Mouse (Mus musculus) stomach, embryonic 14.5 days (tissue): ENCODE results near the gene Stfa3. TPM values are rescaled to one million over a fixed set of nuclear protein-coding genes. Genes with fewer than 3 reads are reported as not detected.

ENCODE experiments used
- ATAC-seq: fragments of 200-750 bp; cut with Nextera tagmentation; 2 replicates; pipeline ENCODE4 v1.8.0; 2017; ENCODE audit warnings: low read depth, moderate TSS enrichment; ENCODE audit not compliant: insufficient number of reproducible peaks, insufficient read depth, low FRiP score
- H3K27ac ChIP-seq: fragments of 300-500 bp; sonication (generic); 2 replicates; pipeline ENCODE4 v1.5.1; 2014; ENCODE audit warnings: mild to moderate bottlenecking, low read length, moderate library complexity, mixed read lengths
- H3K27me3 ChIP-seq: fragments of 300-500 bp; sonication (generic); 2 replicates; pipeline ENCODE4 v1.6.1; 2014; ENCODE audit warnings: low read length, control low read depth, mixed read lengths; ENCODE audit not compliant: control insufficient read depth, insufficient read depth
- H3K36me3 ChIP-seq: fragments of 300-500 bp; sonication (generic); 2 replicates; pipeline ENCODE4 v1.6.1; 2014; ENCODE audit warnings: mild to moderate bottlenecking, control low read depth, low read length, moderate library complexity, mixed read lengths; ENCODE audit not compliant: control insufficient read depth, insufficient read depth
- H3K4me1 ChIP-seq: fragments of 300-500 bp; sonication (generic); 2 replicates; pipeline ENCODE4 v1.6.1; 2014; ENCODE audit warnings: low read length, control low read depth, mixed read lengths; ENCODE audit not compliant: control insufficient read depth, insufficient read depth
- H3K4me2 ChIP-seq: fragments of 300-500 bp; sonication (generic); replicated peaks from 2 replicates; pipeline ENCODE4 v1.6.1; 2014; ENCODE audit warnings: low read depth, low read length, control low read depth
- H3K4me3 ChIP-seq: fragments of 300-500 bp; sonication (generic); 2 replicates; pipeline ENCODE4 v1.5.1; 2014; ENCODE audit warnings: low read depth, low read length, control low read depth
- H3K9ac ChIP-seq: fragments of 300-500 bp; sonication (generic); replicated peaks from 2 replicates; pipeline ENCODE4 v1.6.1; 2014; ENCODE audit warnings: low read depth, mild to moderate bottlenecking, control low read depth, low read length, moderate library complexity, mixed read lengths
- H3K9me3 ChIP-seq: fragments of 300-500 bp; sonication (generic); 2 replicates; pipeline ENCODE4 v1.6.1; 2016; ENCODE audit warnings: low read depth, low read length, control low read depth; ENCODE audit not compliant: control insufficient read depth
- WGBS: fragments of 180-500 bp; shearing (Covaris S2); extraction: QIAGEN DNeasy Blood & Tissue Kit; methylation state at CpG from one replicate; pipeline ENCODE4 v1.1.7; 2014; 5-methylcytosine and 5-hydroxymethylcytosine counted together
- polyA plus RNA-seq: library from polyadenylated mRNA; unstranded; fragments of >200 nt; fragmentation: Nextera tagmentation; extraction: Ambion mirVana; gene quantifications from 2 replicates; pipeline ENCODE4 v1.2.1, GENCODE M21; 2014

Stfa3 gene
- polyA plus RNA-seq = 3.5 and 3.6 TPM in 2 replicates

DNA sequence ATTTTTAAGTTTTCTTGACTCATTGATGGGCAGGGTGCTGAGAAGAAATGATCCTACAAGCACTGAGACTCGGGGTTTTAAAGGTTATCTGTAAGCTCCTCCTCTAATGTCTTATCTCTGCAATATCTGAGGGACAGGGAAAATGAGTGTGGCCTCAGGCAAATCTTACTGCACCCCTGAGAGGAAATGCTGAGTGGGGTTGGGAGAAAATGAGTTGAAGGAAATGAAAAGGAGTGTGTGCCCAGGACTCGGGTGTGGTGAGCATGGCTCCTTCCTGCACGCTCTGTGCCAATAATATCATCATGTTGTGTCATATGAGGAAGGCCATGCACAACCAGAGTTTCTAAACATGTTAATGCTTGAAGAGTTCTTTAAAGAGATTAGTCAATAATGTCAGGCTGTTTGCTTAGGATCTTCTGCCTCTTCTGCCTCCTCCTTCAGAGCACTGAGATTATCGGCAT lies at the start of gene Stfa3:
Stfa3 (minus strand) TSS at position 51 of the 461 bp plus-strand sequence.
- H3K9ac ChIP-seq = no peak within 1 kb of the TSS
- no peak within 1 kb of the TSS for H3K4me3 ChIP-seq
- ATAC-seq = no peak
- no peaks in the 10 kb centered on the region for H3K9me3 ChIP-seq
- WGBS = 71% methylated on average over 4 of the region's 4 CpGs
- no peaks in the 10 kb centered on the region for H3K4me1 ChIP-seq
- H3K36me3 ChIP-seq = no peaks in the 10 kb centered on the region
- no peaks in the 10 kb centered on the region for H3K27me3 ChIP-seq
- H3K4me2 ChIP-seq = no peak within 1 kb of the TSS
- H3K27ac ChIP-seq = no peak within 1 kb of the TSS

DNA sequence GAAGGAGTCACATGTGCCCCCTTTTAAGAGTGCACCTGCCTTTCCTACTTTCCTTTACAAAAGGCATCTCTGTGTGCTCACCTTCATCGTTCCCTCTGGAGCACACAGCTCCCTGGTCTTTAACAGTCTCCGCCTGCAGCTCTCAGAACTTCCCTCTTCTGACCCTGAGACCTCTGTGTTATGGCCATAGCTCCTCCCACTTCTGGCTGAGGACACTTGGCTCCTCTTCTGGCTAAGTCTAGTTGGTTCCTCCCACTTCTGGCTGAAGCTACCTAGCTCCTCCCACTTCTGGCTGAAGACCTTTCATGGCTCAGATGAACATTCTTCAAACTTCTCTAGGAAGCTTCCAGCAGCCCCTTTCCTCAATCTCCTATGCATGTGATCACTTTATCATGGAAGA lies 47.1 kb upstream of the Stfa3 start:
- no peak overlapping the region for H3K27ac ChIP-seq
- no peaks in the 10 kb centered on the region for H3K9me3 ChIP-seq
- H3K9ac ChIP-seq = no peak overlapping the region
- no peaks in the 10 kb centered on the region for H3K36me3 ChIP-seq
- H3K4me3 ChIP-seq = no peak overlapping the region
- 72% methylated on average over 2 of the region's 2 CpGs for whole genome bisulfite sequencing
- H3K27me3 ChIP-seq = no peaks in the 10 kb centered on the region
- ATAC-seq = no peak
- H3K4me2 ChIP-seq = no peak overlapping the region
- H3K4me1 ChIP-seq = no peaks in the 10 kb centered on the region

DNA sequence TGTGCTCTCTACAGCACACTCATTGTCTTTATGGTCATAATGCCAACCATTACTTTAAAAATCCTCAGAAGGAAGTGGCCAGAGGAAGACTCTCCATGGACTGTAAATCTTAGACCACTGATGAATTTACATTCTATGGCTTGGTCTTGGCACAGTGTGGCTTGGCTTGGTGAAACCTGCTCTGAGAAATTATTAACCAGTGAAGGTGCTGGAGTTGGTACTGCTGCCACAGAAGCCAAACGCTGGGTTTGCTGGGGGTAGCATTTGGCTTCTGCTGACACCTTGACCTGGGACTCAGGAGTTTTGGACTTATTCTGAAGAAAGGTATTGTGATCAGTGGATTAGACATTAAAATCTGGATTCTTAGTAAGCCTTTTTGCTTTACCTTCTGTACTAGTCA lies 37.2 kb upstream of the Stfa3 start:
- Histone ChIP-seq H3K4me3 (no peak overlapping the region), H3K4me2 (no peak overlapping the region), H3K4me1 (no peaks in the 10 kb centered on the region), H3K36me3 (no peaks in the 10 kb centered on the region), H3K9ac (no peak overlapping the region), H3K27me3 (no peaks in the 10 kb centered on the region), H3K27ac (no peak overlapping the region), H3K9me3 (no peaks in the 10 kb centered on the region)
- WGBS = 70% methylated on average over 1 of the region's 1 CpGs
- no peak for ATAC-seq

DNA sequence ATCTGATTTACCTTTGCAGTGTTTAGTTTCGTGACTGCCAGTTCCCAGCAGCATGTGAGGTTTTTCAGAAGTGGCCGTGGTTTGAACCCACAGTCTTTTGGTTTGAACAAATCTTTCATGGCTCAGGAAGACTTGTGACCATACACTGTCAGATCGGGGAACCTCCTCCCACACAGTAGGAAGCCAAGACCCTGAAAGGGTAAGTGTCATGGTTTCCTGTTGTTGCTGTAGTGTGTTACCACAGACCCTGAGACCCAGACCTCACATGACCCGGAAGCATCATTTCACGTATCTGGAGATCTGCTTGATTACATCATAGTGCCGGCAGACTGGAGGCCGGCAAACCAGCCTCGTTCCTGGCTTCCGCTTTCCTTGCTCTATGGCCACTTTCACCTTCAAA lies 21.7 kb upstream of the Stfa3 start:
- no peaks in the 10 kb centered on the region for H3K9me3 ChIP-seq

DNA sequence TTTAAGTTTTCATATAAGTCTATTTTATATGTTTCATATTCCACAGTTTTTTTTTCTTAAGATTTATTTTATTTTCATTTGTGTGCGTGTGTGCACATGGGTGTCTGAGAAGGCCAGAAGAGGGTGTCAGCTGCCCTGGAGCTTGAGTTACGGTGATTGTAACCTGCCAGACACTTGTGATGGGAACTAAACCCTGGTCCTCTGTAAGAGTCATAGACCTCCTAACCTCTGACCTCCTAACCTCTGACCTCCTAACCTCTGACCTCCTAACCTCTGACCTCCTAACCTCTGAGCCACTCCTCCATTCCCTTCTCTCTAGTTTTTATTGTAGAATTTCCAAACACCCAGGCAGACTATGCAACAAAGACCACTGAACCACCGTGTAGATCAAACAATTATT lies 20.3 kb upstream of the Stfa3 start:
- Histone ChIP-seq H3K27me3 (no peaks in the 10 kb centered on the region), H3K27ac (no peak overlapping the region), H3K9me3 (no peaks in the 10 kb centered on the region), H3K4me2 (no peak overlapping the region), H3K36me3 (no peaks in the 10 kb centered on the region), H3K9ac (no peak overlapping the region), H3K4me3 (no peak overlapping the region), H3K4me1 (no peaks in the 10 kb centered on the region)
- 87% methylated on average over 3 of the region's 3 CpGs for WGBS
- no peak for ATAC-seq

More for the DNA sequence above, 21.7 kb upstream of the Stfa3 start:
- Histone ChIP-seq H3K4me1 (no peaks in the 10 kb centered on the region), H3K27me3 (no peaks in the 10 kb centered on the region), H3K36me3 (no peaks in the 10 kb centered on the region), H3K4me2 (no peak overlapping the region), H3K4me3 (no peak overlapping the region), H3K27ac (no peak overlapping the region), H3K9ac (no peak overlapping the region)
- WGBS = 73% methylated on average over 9 of the region's 9 CpGs
- no peak for ATAC-seq

DNA sequence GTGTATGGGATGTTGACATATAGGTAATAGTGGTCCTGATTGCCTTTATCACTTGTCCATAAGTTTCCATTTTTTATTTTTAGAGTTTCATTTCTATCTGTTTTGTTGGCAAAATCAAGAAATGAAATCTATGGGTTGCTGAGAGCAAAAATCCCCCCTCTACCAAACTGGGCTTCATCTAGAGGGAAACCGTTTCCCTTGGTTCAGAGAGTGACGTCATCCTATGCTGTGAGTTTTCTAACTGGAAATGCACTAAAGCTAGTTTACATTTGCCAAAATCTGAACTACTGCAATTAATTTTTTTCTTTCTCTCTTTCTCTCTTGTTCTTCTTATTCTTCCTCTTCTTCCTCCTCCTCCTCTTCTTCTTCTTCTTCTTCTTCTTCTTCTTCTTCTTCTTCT lies 19.7 kb upstream of the Stfa3 start:
- H3K9me3 ChIP-seq = no peaks in the 10 kb centered on the region
- H3K4me1 ChIP-seq = no peaks in the 10 kb centered on the region
- no peak overlapping the region for H3K4me3 ChIP-seq
- 77% methylated on average over 2 of the region's 2 CpGs for WGBS
- no peaks in the 10 kb centered on the region for H3K36me3 ChIP-seq
- no peak overlapping the region for H3K27ac ChIP-seq
- ATAC-seq = no peak
- H3K27me3 ChIP-seq = no peaks in the 10 kb centered on the region
- H3K9ac ChIP-seq = no peak overlapping the region
- no peak overlapping the region for H3K4me2 ChIP-seq

DNA sequence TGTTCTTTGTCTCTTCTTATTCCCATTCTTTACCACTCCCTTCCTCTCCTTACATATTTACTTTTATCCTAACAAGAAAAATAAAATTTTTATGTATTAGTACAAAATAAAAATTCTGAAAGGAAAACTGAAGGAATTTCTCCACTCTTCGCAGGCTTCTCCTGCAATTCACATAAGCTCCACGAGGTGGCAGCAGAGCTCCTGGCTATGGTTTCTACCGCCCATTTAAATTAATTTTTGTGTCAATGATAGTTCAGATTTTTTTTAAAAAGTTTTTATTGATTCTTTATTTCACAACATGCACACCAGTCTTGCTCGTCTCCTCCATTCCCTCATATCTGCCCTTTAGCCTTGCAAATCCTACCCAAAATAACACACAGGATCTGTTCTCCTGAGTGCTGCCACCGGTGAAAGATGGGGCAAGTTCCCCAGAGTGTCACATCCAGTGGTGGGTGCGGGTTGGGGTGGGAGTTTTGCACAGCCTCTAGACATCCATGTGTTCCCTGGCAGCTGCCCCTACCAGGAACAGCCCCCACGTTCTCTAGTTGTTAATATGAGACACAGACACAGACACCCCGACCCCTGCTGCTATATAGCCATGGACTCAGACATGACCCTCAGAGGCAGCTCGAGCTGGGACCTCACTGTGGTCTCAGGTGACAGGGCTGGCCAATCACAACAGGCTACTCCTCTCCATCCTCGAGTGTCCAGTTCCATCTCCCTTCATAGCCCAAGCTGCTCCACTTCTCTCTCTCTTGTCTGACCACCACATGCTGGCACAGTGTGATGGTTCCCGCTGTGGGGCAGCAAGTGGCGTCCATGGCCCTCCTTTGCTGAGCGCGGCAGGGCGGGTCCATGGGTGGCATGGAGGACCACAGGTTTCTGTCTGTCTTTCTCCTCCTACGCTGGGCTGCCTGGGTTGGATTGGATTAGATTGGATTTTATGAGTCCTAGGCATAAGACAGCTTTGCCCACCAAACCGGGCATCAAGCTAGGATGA lies 18.3 kb upstream of the Stfa3 start:
- no peaks in the 10 kb centered on the region for H3K27me3 ChIP-seq
- ATAC-seq = no peak
- no peak overlapping the region for H3K4me2 ChIP-seq
- no peak overlapping the region for H3K9ac ChIP-seq
- no peaks in the 10 kb centered on the region for H3K4me1 ChIP-seq
- no peak overlapping the region for H3K27ac ChIP-seq
- 48% methylated on average over 17 of the region's 17 CpGs for WGBS
- no peaks in the 10 kb centered on the region for H3K36me3 ChIP-seq
- no peaks in the 10 kb centered on the region for H3K9me3 ChIP-seq
- H3K4me3 ChIP-seq = no peak overlapping the region

DNA sequence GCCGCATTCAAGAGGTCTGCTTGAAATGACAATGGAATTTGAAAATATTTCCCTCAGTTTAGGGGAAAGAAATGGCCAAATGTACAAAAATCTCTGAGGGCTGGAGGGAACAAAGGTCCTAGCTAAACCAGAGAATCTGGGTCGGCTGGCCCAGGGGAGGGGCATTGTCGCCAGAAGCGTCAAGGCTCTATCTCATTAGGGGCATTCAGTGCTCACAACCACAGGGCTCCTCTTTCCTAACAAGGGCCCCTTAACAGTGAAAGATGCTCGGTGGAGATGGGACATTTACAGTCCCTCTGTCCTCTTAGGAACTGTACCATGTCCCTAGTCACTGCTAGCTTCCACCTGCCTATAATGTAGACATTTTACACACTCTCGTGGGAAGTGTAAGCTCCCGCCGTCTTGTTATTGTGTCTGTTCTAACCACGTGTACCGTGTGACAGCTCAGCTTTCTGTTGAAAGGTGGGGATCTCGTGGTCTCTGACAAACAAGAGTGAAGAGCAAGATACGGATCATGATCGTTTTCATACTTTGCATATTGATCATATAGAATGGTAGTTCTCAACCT lies 16.0 kb upstream of the Stfa3 start:
- Histone ChIP-seq H3K9me3 (no peaks in the 10 kb centered on the region), H3K4me1 (no peaks in the 10 kb centered on the region), H3K36me3 (no peaks in the 10 kb centered on the region), H3K9ac (no peak overlapping the region), H3K4me2 (no peak overlapping the region), H3K27ac (no peak overlapping the region), H3K27me3 (no peaks in the 10 kb centered on the region), H3K4me3 (no peak overlapping the region)
- ATAC-seq = no peak
- 58% methylated on average over 13 of the region's 13 CpGs for WGBS
